Mouse (Mus musculus): ENCODE results near the gene Hoxa2. TPM values are rescaled to one million over a fixed set of nuclear protein-coding genes. Genes with fewer than 3 reads are reported as not detected.

Gene Hoxa2
- total and polyA plus RNA-seq, 3 experiments, result not detected

- H3K4me3 ChIP-seq (ENCODE audit: low read depth, low read length), result no peak overlapping the region
- DNase-seq (ENCODE audit: low spot score) (no peak), ATAC-seq (ENCODE audit: extremely low read depth, insufficient number of reproducible peaks, low FRiP score, poor library complexity, severe bottlenecking) (no peak)
- H3K36me3 ChIP-seq (replicated peaks), result no peaks in the 10 kb centered on the region
- no peaks in the 10 kb centered on the region for H3K4me1 ChIP-seq (ENCODE audit: insufficient read depth, low read depth, low read length)
- TF ChIP-seq CTCF (IDR thresholded peaks at IDR 0.05; ENCODE audit: low read depth, low read length) (no peak), GATA2 (IDR thresholded peaks at IDR 0.05; ENCODE audit: borderline replicate concordance, low read depth, low read length) (no peak), GATA1 (IDR thresholded peaks at IDR 0.05; ENCODE audit: borderline replicate concordance, low read length) (no peak), TAL1 (conservative IDR thresholded peaks at IDR 0.05; ENCODE audit: low read depth, low read length) (no peak), POLR2AphosphoS5 (IDR thresholded peaks at IDR 0.05; ENCODE audit: insufficient replicate concordance, low read depth, low read length) (no peak)
- no peaks in the 10 kb centered on the region for H3K27me3 ChIP-seq (ENCODE audit: insufficient read depth, low read length)
- peaks cover 5% of the 10 kb centered on the region for H3K9me3 ChIP-seq (replicated peaks)
Measured at GRCm38 (mm10) chr6:52196811-52197210, 32.2 kb upstream of the Hoxa2 start.

GRCm38 (mm10) chr6:52194690-52195089 is 30.1 kb upstream of the Hoxa2 start:
- H3K4me1 ChIP-seq (ENCODE audit: insufficient read depth, low read depth, low read length), result no peaks in the 10 kb centered on the region
- H3K36me3 ChIP-seq (replicated peaks), result no peaks in the 10 kb centered on the region
- H3K4me3 ChIP-seq (ENCODE audit: low read depth, low read length), result no peak overlapping the region
- no peak for DNase-seq (ENCODE audit: low spot score)
- TF ChIP-seq TAL1 (conservative IDR thresholded peaks at IDR 0.05; ENCODE audit: low read depth, low read length), result no peak
- no peak for TF ChIP-seq GATA2 (IDR thresholded peaks at IDR 0.05; ENCODE audit: borderline replicate concordance, low read depth, low read length)
- no peak for TF ChIP-seq CTCF (IDR thresholded peaks at IDR 0.05; ENCODE audit: low read depth, low read length)
- TF ChIP-seq POLR2AphosphoS5 (IDR thresholded peaks at IDR 0.05; ENCODE audit: insufficient replicate concordance, low read depth, low read length), result no peak
- TF ChIP-seq GATA1 (IDR thresholded peaks at IDR 0.05; ENCODE audit: borderline replicate concordance, low read length), result no peak
- H3K27me3 ChIP-seq (ENCODE audit: insufficient read depth, low read length), result no peaks in the 10 kb centered on the region
- H3K9me3 ChIP-seq (replicated peaks), result peaks cover 10% of the 10 kb centered on the region
- ATAC-seq (ENCODE audit: extremely low read depth, insufficient number of reproducible peaks, low FRiP score, poor library complexity, severe bottlenecking), result no peak

- Histone ChIP-seq H3K27me3 (ENCODE audit: insufficient read depth, low read length) (no peaks in the 10 kb centered on the region), H3K4me3 (ENCODE audit: low read depth, low read length) (no peak overlapping the region), H3K9me3 (replicated peaks) (peaks cover 10% of the 10 kb centered on the region), H3K4me1 (ENCODE audit: insufficient read depth, low read depth, low read length) (no peaks in the 10 kb centered on the region), H3K36me3 (replicated peaks) (no peaks in the 10 kb centered on the region)
- DNase-seq (ENCODE audit: low spot score) (no peak), ATAC-seq (ENCODE audit: extremely low read depth, insufficient number of reproducible peaks, low FRiP score, poor library complexity, severe bottlenecking) (no peak)
- TF ChIP-seq CTCF (IDR thresholded peaks at IDR 0.05; ENCODE audit: low read depth, low read length), result no peak
- no peak for TF ChIP-seq POLR2AphosphoS5 (IDR thresholded peaks at IDR 0.05; ENCODE audit: insufficient replicate concordance, low read depth, low read length)
- TF ChIP-seq TAL1 (conservative IDR thresholded peaks at IDR 0.05; ENCODE audit: low read depth, low read length), result no peak
- TF ChIP-seq GATA2 (IDR thresholded peaks at IDR 0.05; ENCODE audit: borderline replicate concordance, low read depth, low read length), result no peak
- TF ChIP-seq GATA1 (IDR thresholded peaks at IDR 0.05; ENCODE audit: borderline replicate concordance, low read length), result no peak
Measured at GRCm38 (mm10) chr6:52191860-52192550, 27.4 kb upstream of the Hoxa2 start.

GRCm38 (mm10) chr6:52190906-52191810 is 26.5 kb upstream of the Hoxa2 start, which contains the start of gene Hoxa4:
TSS of gene Hoxa4 (minus strand) at chr6:52191753.
- Histone ChIP-seq H3K36me3 (replicated peaks) (no peaks in the 10 kb centered on the region), H3K27me3 (ENCODE audit: insufficient read depth, low read length) (no peaks in the 10 kb centered on the region), H3K4me1 (ENCODE audit: insufficient read depth, low read depth, low read length) (no peaks in the 10 kb centered on the region), H3K4me3 (ENCODE audit: low read depth, low read length) (no peak within 1 kb of the TSS), H3K9me3 (replicated peaks) (peaks cover 10% of the 10 kb centered on the region)
- DNase-seq (ENCODE audit: low spot score) (no peak), ATAC-seq (ENCODE audit: extremely low read depth, insufficient number of reproducible peaks, low FRiP score, poor library complexity, severe bottlenecking) (no peak)
- TF ChIP-seq GATA1 (IDR thresholded peaks at IDR 0.05; ENCODE audit: borderline replicate concordance, low read length) (no peak), POLR2AphosphoS5 (IDR thresholded peaks at IDR 0.05; ENCODE audit: insufficient replicate concordance, low read depth, low read length) (no peak), TAL1 (conservative IDR thresholded peaks at IDR 0.05; ENCODE audit: low read depth, low read length) (no peak), GATA2 (IDR thresholded peaks at IDR 0.05; ENCODE audit: borderline replicate concordance, low read depth, low read length) (no peak), CTCF (IDR thresholded peaks at IDR 0.05; ENCODE audit: low read depth, low read length) (no peak)

GRCm38 (mm10) chr6:52190410-52190809 is 25.8 kb upstream of the Hoxa2 start:
- DNase-seq (ENCODE audit: low spot score) (no peak), ATAC-seq (ENCODE audit: extremely low read depth, insufficient number of reproducible peaks, low FRiP score, poor library complexity, severe bottlenecking) (no peak)
- no peaks in the 10 kb centered on the region for H3K27me3 ChIP-seq (ENCODE audit: insufficient read depth, low read length)
- peaks cover 10% of the 10 kb centered on the region for H3K9me3 ChIP-seq (replicated peaks)
- no peak overlapping the region for H3K4me3 ChIP-seq (ENCODE audit: low read depth, low read length)
- H3K4me1 ChIP-seq (ENCODE audit: insufficient read depth, low read depth, low read length), result no peaks in the 10 kb centered on the region
- H3K36me3 ChIP-seq (replicated peaks), result no peaks in the 10 kb centered on the region
- TF ChIP-seq TAL1 (conservative IDR thresholded peaks at IDR 0.05; ENCODE audit: low read depth, low read length), result no peak
- TF ChIP-seq GATA2 (IDR thresholded peaks at IDR 0.05; ENCODE audit: borderline replicate concordance, low read depth, low read length), result no peak
- TF ChIP-seq CTCF (IDR thresholded peaks at IDR 0.05; ENCODE audit: low read depth, low read length), result no peak
- TF ChIP-seq POLR2AphosphoS5 (IDR thresholded peaks at IDR 0.05; ENCODE audit: insufficient replicate concordance, low read depth, low read length), result no peak
- no peak for TF ChIP-seq GATA1 (IDR thresholded peaks at IDR 0.05; ENCODE audit: borderline replicate concordance, low read length)

- no peak for TF ChIP-seq GATA1 (IDR thresholded peaks at IDR 0.05; ENCODE audit: borderline replicate concordance, low read length)
- TF ChIP-seq TAL1 (conservative IDR thresholded peaks at IDR 0.05; ENCODE audit: low read depth, low read length), result no peak
- no peak for TF ChIP-seq GATA2 (IDR thresholded peaks at IDR 0.05; ENCODE audit: borderline replicate concordance, low read depth, low read length)
- TF ChIP-seq CTCF (IDR thresholded peaks at IDR 0.05; ENCODE audit: low read depth, low read length), result no peak
- no peak for TF ChIP-seq POLR2AphosphoS5 (IDR thresholded peaks at IDR 0.05; ENCODE audit: insufficient replicate concordance, low read depth, low read length)
- Histone ChIP-seq H3K4me3 (ENCODE audit: low read depth, low read length) (no peak overlapping the region), H3K9me3 (replicated peaks) (peaks cover 10% of the 10 kb centered on the region), H3K27me3 (ENCODE audit: insufficient read depth, low read length) (no peaks in the 10 kb centered on the region), H3K36me3 (replicated peaks) (no peaks in the 10 kb centered on the region), H3K4me1 (ENCODE audit: insufficient read depth, low read depth, low read length) (no peaks in the 10 kb centered on the region)
- DNase-seq (ENCODE audit: low spot score), result no peak
- no peak for ATAC-seq (ENCODE audit: extremely low read depth, insufficient number of reproducible peaks, low FRiP score, poor library complexity, severe bottlenecking)
Measured at GRCm38 (mm10) chr6:52189909-52190308, 25.3 kb upstream of the Hoxa2 start.

All from G1E (cell line).